ENCODE assay signal across 8 mouse cellular contexts in genomic region chr2:21958365-21958764, GRCm38 (mm10).
A peak's percentile ranks its signal among the peaks of the same experiment; 100 is the strongest.
DNase-seq lines count a peak whose midpoint lies in the region; ATAC-seq and TF ChIP-seq lines count a peak whose summit lies in the region.

No protein-coding gene starts in this region.

- H3K4me1 ChIP-seq in cerebellum, adult 2 months (ENCODE audit: control insufficient read depth, insufficient read depth, low read length), result no peaks in the 10 kb centered on the region
- H3K4me1 ChIP-seq in liver, embryonic 11.5 days (replicated peaks; ENCODE audit: control insufficient read depth, insufficient read depth, low read length), result peaks cover 4% of the 10 kb centered on the region; the same call in 1 of the 2 replicates

- 2% methylated on average over 3 of the region's 3 CpGs for WGBS in cerebellum, adult 2 months
- 0% methylated on average over 3 of the region's 3 CpGs for WGBS in liver, embryonic 11.5 days

- no peak overlapping the region for H3K27ac ChIP-seq in cerebellum, adult 2 months (ENCODE audit: insufficient read depth, low read length)
- no peak overlapping the region for H3K27ac ChIP-seq in liver, embryonic 11.5 days (ENCODE audit: low read depth, low read length)

- no peaks in the 10 kb centered on the region for H3K9me3 ChIP-seq in liver, embryonic 11.5 days (ENCODE audit: control insufficient read depth, low read length)

- H3K4me2 ChIP-seq in liver, embryonic 11.5 days, result peak overlapping the region; percentile 49

- peak; percentile 45; the same call in 1 of the 2 replicates for TF ChIP-seq CTCF in cerebellum, adult 2 months (IDR thresholded peaks at IDR 0.05; ENCODE audit: borderline replicate concordance, insufficient read depth, low read depth, low read length)

- H3K9ac ChIP-seq in liver, embryonic 11.5 days (ENCODE audit: low read depth, low read length), result no peak overlapping the region

- H3K27me3 ChIP-seq in cerebellum, adult 2 months (ENCODE audit: control insufficient read depth, insufficient read depth, low read length), result no peaks in the 10 kb centered on the region
- no peaks in the 10 kb centered on the region for H3K27me3 ChIP-seq in liver, embryonic 11.5 days (replicated peaks; ENCODE audit: control insufficient read depth, insufficient read depth, low read length)

- TF ChIP-seq POLR2A in cerebellum, adult 2 months (IDR thresholded peaks at IDR 0.05; ENCODE audit: borderline replicate concordance, insufficient read depth, low read length), result no peak

- H3K36me3 ChIP-seq in liver, embryonic 11.5 days (ENCODE audit: control insufficient read depth, insufficient read depth, low read length), result no peaks in the 10 kb centered on the region

- no peak overlapping the region for H3K4me3 ChIP-seq in cerebellum, adult 2 months (replicated peaks; ENCODE audit: insufficient read depth, low read depth, low read length)
- peak overlapping the region; percentile 15; the same call in 1 of the 2 replicates for H3K4me3 ChIP-seq in liver, embryonic 11.5 days (ENCODE audit: low read depth, low read length)

- peak; percentile 83 for DNase-seq in thymus, postnatal 0 days (ENCODE audit: low spot score)
- no peak for DNase-seq in thymus, postnatal 36 days
- DNase-seq in cerebellum, adult 2 months, result peak in 1 of 2 experiments; percentile 38
- peak; percentile 4 for DNase-seq in kidney, adult 11 months
- no peak for DNase-seq in liver, embryonic 11.5 days (ENCODE audit: low spot score)
- peak; percentile 50 for DNase-seq in retina, postnatal 7 days (ENCODE audit: low read depth, low spot score)
- DNase-seq in urinary bladder, postnatal 10 days (ENCODE audit: low spot score), result no peak

- peak; percentile 96 for ATAC-seq in granulocyte monocyte progenitor cell, adult 5-6 weeks (replicated peaks; ENCODE audit: poor library complexity, severe bottlenecking)
- peak; percentile 68 for ATAC-seq in liver, embryonic 11.5 days (replicated peaks; ENCODE audit: low FRiP score)

Comparison
In these comparisons a context has a peak if more than half of its experiments do, and no peak if none do; other contexts are left out.
1. DNase-seq: peak in thymus, postnatal 0 days (single experiment), kidney, adult 11 months (single experiment) and retina, postnatal 7 days (single experiment); none in thymus, postnatal 36 days (0 of 2), liver, embryonic 11.5 days (single experiment) and urinary bladder, postnatal 10 days (single experiment).